Mouse (Mus musculus) megakaryocyte-erythroid progenitor cell, adult 5-6 weeks (primary cell): ENCODE data around the gene Htr1d. TPM values are rescaled to one million over a fixed set of nuclear protein-coding genes. Genes with fewer than 3 reads are reported as not detected.

ENCODE experiments used
- ATAC-seq: replicated peaks from 2 replicates; pipeline ENCODE4 v1.8.0; 2016; ENCODE audit warnings: mild to moderate bottlenecking, inconsistent platforms; ENCODE audit not compliant: severe bottlenecking, poor library complexity, low FRiP score, low TSS enrichment
- total RNA-seq, 2 experiments: library from RNA; stranded (forward) in 1 of 2; stranded (reverse) in 1 of 2; fragments of 200-1000, 215-1000 nt in 1 of 2; fragments of >200 nt in 1 of 2; fragmentation: Nextera tagmentation in 1 of 2; gene quantifications; 2 replicates each; pipeline ENCODE4 v1.2.3; 2014 to 2017

The Htr1d gene
- total RNA-seq (2014; fragmentation: Nextera tagmentation) (not detected in 2 replicates), total RNA-seq (2017) (not detected in 2 replicates)

GRCm38 (mm10) chr4:136423224-136423623, at the start of gene Htr1d:
TSS of gene Htr1d (plus strand) at chr4:136423524.
- no peak for ATAC-seq

- no peak for ATAC-seq
These were observed 46.3 kb upstream of the Htr1d start for GRCm38 (mm10) chr4:136377001-136377400.

GRCm38 (mm10) chr4:136383052-136383451, 40.3 kb upstream of the Htr1d start:
- no peak for ATAC-seq

- ATAC-seq, result no peak
These were observed 39.5 kb upstream of the Htr1d start for GRCm38 (mm10) chr4:136383839-136384238.

GRCm38 (mm10) chr4:136387261-136387660, 36.1 kb upstream of the Htr1d start:
- no peak for ATAC-seq

- ATAC-seq, result no peak
These were observed 21.5 kb upstream of the Htr1d start for GRCm38 (mm10) chr4:136401806-136402205.

GRCm38 (mm10) chr4:136407831-136408230, 15.5 kb upstream of the Htr1d start:
- no peak for ATAC-seq

GRCm38 (mm10) chr4:136411995-136412765, 11.1 kb upstream of the Htr1d start:
- ATAC-seq, result no peak

GRCm38 (mm10) chr4:136415477-136415876, 7.8 kb upstream of the Htr1d start:
- no peak for ATAC-seq

GRCm38 (mm10) chr4:136418962-136419361, 4.4 kb upstream of the Htr1d start:
- ATAC-seq, result no peak

- no peak for ATAC-seq
These were observed 3.9 kb upstream of the Htr1d start for GRCm38 (mm10) chr4:136419386-136419785.

- ATAC-seq, result no peak
These were observed 1.0 kb downstream of the Htr1d start for GRCm38 (mm10) chr4:136424120-136424999.

GRCm38 (mm10) chr4:136425000-136425288, 1.6 kb downstream of the Htr1d start:
- no peak for ATAC-seq

GRCm38 (mm10) chr4:136430609-136431375, 7.5 kb downstream of the Htr1d start:
- ATAC-seq, result no peak

GRCm38 (mm10) chr4:136431376-136431693, 8.0 kb downstream of the Htr1d start:
- peak; percentile 82 for ATAC-seq

GRCm38 (mm10) chr4:136434029-136434428, 10.7 kb downstream of the Htr1d start:
- ATAC-seq, result no peak

- no peak for ATAC-seq
These were observed 15.8 kb downstream of the Htr1d start for GRCm38 (mm10) chr4:136439106-136439505.

GRCm38 (mm10) chr4:136441354-136442043, 18.2 kb downstream of the Htr1d start:
- no peak for ATAC-seq

GRCm38 (mm10) chr4:136444561-136444960, 21.2 kb downstream of the Htr1d start:
- no peak for ATAC-seq

- ATAC-seq, result no peak
These were observed 26.5 kb downstream of the Htr1d start for GRCm38 (mm10) chr4:136449795-136450194.
